11 mouse cellular contexts compared by ENCODE assay signal in the genomic region with DNA sequence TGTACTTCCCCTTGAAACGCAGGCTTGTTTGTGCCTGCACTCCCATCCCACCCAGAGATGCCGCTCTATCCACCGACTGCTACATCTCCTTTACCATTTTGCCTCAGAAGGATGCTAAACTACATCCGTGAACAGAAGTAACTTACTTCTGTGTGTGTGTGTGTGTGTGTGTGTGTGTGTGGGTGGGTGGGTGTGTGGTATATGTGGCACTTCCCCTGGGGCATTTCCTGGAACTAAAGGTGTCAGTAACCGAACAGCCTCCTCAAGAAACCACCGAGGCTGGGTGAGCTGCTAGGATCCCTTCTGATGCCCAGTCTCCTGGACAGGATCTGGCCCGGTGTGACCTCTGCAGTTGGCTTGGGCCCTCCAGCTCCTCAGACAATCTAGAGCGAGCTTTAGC. TPM values are rescaled to one million over a fixed set of nuclear protein-coding genes. Genes with fewer than 3 reads are reported as not detected.
DNase-seq lines count a peak whose midpoint lies in the region; ATAC-seq and TF ChIP-seq lines count a peak whose summit lies in the region.
"Had no signal": no experiment of that assay in that cellular context is flagged by ENCODE, and none has a peak within 500 bp of the region (broad histone marks: within the 10 kb centered on the region; RNA-seq: fewer than 3 reads in every experiment).

No protein-coding gene starts in this region.

- H3K27ac ChIP-seq in intestine, embryonic 15.5 days: no peak overlapping the region
- no peak overlapping the region for H3K27ac ChIP-seq in left cerebral cortex, adult 2 months
- H3K27ac ChIP-seq: liver, embryonic 12.5 days; neural tube, embryonic 12.5 days had no signal

- H3K9ac ChIP-seq in intestine, embryonic 15.5 days: no peak overlapping the region
- H3K9ac ChIP-seq: liver, embryonic 12.5 days; neural tube, embryonic 12.5 days had no signal

- H3K36me3 ChIP-seq in intestine, embryonic 15.5 days: no peaks in the 10 kb centered on the region
- no peaks in the 10 kb centered on the region for H3K36me3 ChIP-seq in splenic B cell, adult 2 months (ENCODE audit: control insufficient read depth, insufficient read depth, low read length, poor library complexity, severe bottlenecking)
- H3K36me3 ChIP-seq: liver, embryonic 12.5 days had no signal

- 0 out of 2 replicates have a peak overlapping the region, but pooled peaks have one; percentile 49 for H3K4me2 ChIP-seq in intestine, embryonic 15.5 days (replicated peaks)
- H3K4me2 ChIP-seq: neural tube, embryonic 12.5 days had no signal

- H3K27me3 ChIP-seq in intestine, embryonic 15.5 days (replicated peaks): 0 out of 2 replicates have a peak, but pooled peaks cover 2% of the 10 kb centered on the region
- H3K27me3 ChIP-seq in splenic B cell, adult 2 months (ENCODE audit: control insufficient read depth, insufficient read depth, low read length, poor library complexity, severe bottlenecking): no peaks in the 10 kb centered on the region

- no peaks in the 10 kb centered on the region for H3K9me3 ChIP-seq in intestine, embryonic 15.5 days
- H3K9me3 ChIP-seq: liver, embryonic 12.5 days; neural tube, embryonic 12.5 days had no signal

- 77% methylated on average over 8 of the region's 8 CpGs for WGBS in intestine, embryonic 15.5 days

- H3K4me3 ChIP-seq in intestine, embryonic 15.5 days (replicated peaks): no peak overlapping the region
- no peak overlapping the region for H3K4me3 ChIP-seq in left cerebral cortex, adult 2 months
- H3K4me3 ChIP-seq: liver, embryonic 12.5 days; neural tube, embryonic 12.5 days had no signal

- ATAC-seq in CD4-positive, CD25-positive, alpha-beta regulatory T cell, adult 4 months: peak; percentile 72
- ATAC-seq in intestine, embryonic 15.5 days: no peak
- ATAC-seq: liver, embryonic 12.5 days had no signal

- H3K4me1 ChIP-seq in intestine, embryonic 15.5 days (replicated peaks): peaks cover 51% of the 10 kb centered on the region

- DNase-seq in B cell, adult 2 months: peak; percentile 59 to 60
- peak; percentile 72 for DNase-seq in splenic B cell, adult 2 months (ENCODE audit: low read depth, low spot score)
- no peak for DNase-seq in gastrocnemius, postnatal 10 days
- no peak for DNase-seq in left cerebral cortex, adult 2 months (ENCODE audit: extremely low spot score in 1 of 2, low spot score in 2 of 2)
- no peak for DNase-seq in left cerebral cortex, postnatal 4 days
- DNase-seq: heart, postnatal 14 days; right cerebral cortex, adult 18-20 months had no signal

- intact Hi-C loops in left cerebral cortex, adult 2 months (cut with DNase I): no loop called here
- intact Hi-C loops in left cerebral cortex, postnatal 4 days (cut with DNase I): no loop called here

- TF ChIP-seq CTCF in left cerebral cortex, adult 2 months (IDR thresholded peaks at IDR 0.05): no peak

RNA-seq across cellular contexts. Expression of gene Sema4a, which starts 7.0 kb away (rescaled TPM):
- polyA plus RNA-seq in CD4-positive, CD25-positive, alpha-beta regulatory T cell, adult 4 months (2017; shearing (Covaris generic)): 10 to 100 TPM; 17.6 to 32.8 TPM
- polyA plus RNA-seq in intestine, embryonic 15.5 days (2015; fragmentation: Nextera tagmentation; extraction: Ambion mirVana): 30.9 and 39.2 TPM in 2 replicates
- total RNA-seq in gastrocnemius, postnatal 10 days (2021): 1 to 10 TPM; 2.3 to 3.7 TPM
- 10 to 100 TPM; 68.7 to 71.2 TPM for total RNA-seq in left cerebral cortex, adult 2 months (2021)
- total RNA-seq in left cerebral cortex, postnatal 4 days (2021): 10 to 100 TPM; 58.1 to 58.4 TPM

RNA-seq across cellular contexts. Expression of gene Slc25a44, which starts 29.0 kb away (rescaled TPM):
- polyA plus RNA-seq in CD4-positive, CD25-positive, alpha-beta regulatory T cell, adult 4 months (2017; shearing (Covaris generic)): 10 to 100 TPM; 17.5 to 18.5 TPM
- 17.2 and 17.3 TPM in 2 replicates for polyA plus RNA-seq in intestine, embryonic 15.5 days (2015; fragmentation: Nextera tagmentation; extraction: Ambion mirVana)
- 10 to 100 TPM; 11.9 to 12.3 TPM for total RNA-seq in gastrocnemius, postnatal 10 days (2021)
- 10 to 100 TPM; 75.8 to 77.6 TPM for total RNA-seq in left cerebral cortex, adult 2 months (2021)
- 10 to 100 TPM; 43.7 to 47.7 TPM for total RNA-seq in left cerebral cortex, postnatal 4 days (2021)

RNA-seq across cellular contexts. Expression of gene Pmf1, which starts 43.9 kb away (rescaled TPM):
- polyA plus RNA-seq in CD4-positive, CD25-positive, alpha-beta regulatory T cell, adult 4 months (2017; shearing (Covaris generic)): 10 to 100 TPM; 37.2 to 52.9 TPM
- polyA plus RNA-seq in intestine, embryonic 15.5 days (2015; fragmentation: Nextera tagmentation; extraction: Ambion mirVana): 127 and 128 TPM in 2 replicates
- total RNA-seq in gastrocnemius, postnatal 10 days (2021): 10 to 100 TPM; 44.0 to 46.8 TPM
- total RNA-seq in left cerebral cortex, adult 2 months (2021): 1 to 10 TPM; 6.5 to 6.6 TPM
- 10 to 100 TPM; 15.7 to 16.0 TPM for total RNA-seq in left cerebral cortex, postnatal 4 days (2021)

RNA-seq across cellular contexts. Expression of gene Lmna, which starts 55.8 kb away (rescaled TPM):
- polyA plus RNA-seq in CD4-positive, CD25-positive, alpha-beta regulatory T cell, adult 4 months (2017; shearing (Covaris generic)): 1 to 10 TPM; 5.0 to 5.1 TPM
- polyA plus RNA-seq in intestine, embryonic 15.5 days (2015; fragmentation: Nextera tagmentation; extraction: Ambion mirVana): 120 TPM in 2 replicates
- 100 to 1,000 TPM; 189 to 213 TPM for total RNA-seq in gastrocnemius, postnatal 10 days (2021)
- 10 to 100 TPM; 59.3 to 61.7 TPM for total RNA-seq in left cerebral cortex, adult 2 months (2021)
- 10 to 100 TPM; 35.3 to 37.7 TPM for total RNA-seq in left cerebral cortex, postnatal 4 days (2021)

Comparison
In these comparisons a context has a peak if more than half of its experiments do, and no peak if none do; other contexts are left out.
1. DNase-seq: peak in B cell, adult 2 months (2 of 2) and splenic B cell, adult 2 months (single experiment); none in gastrocnemius, postnatal 10 days (single experiment), left cerebral cortex, adult 2 months (0 of 2) and left cerebral cortex, postnatal 4 days (single experiment).
2. RNA of gene Sema4a, which starts 7.0 kb away (total RNA-seq): 68.7 to 71.2 TPM in left cerebral cortex, adult 2 months and 58.1 to 58.4 TPM in left cerebral cortex, postnatal 4 days; 2.3 to 3.7 TPM in gastrocnemius, postnatal 10 days; every median in the first group is over 10 times any median in the second.